Mouse (Mus musculus): ENCODE measurements around the gene Apobec4.

- TF ChIP-seq CTCF (IDR thresholded peaks at IDR 0.05; ENCODE audit: control insufficient read depth, insufficient read depth, low read length) (peak; percentile 91), POLR2A (IDR thresholded peaks at IDR 0.05; ENCODE audit: borderline replicate concordance, control insufficient read depth, low read depth, low read length) (no peak)
Observed at GRCm38 (mm10) chr1:152779071-152779737, 28.9 kb downstream of the Apobec4 start.
